In the genomic region with DNA sequence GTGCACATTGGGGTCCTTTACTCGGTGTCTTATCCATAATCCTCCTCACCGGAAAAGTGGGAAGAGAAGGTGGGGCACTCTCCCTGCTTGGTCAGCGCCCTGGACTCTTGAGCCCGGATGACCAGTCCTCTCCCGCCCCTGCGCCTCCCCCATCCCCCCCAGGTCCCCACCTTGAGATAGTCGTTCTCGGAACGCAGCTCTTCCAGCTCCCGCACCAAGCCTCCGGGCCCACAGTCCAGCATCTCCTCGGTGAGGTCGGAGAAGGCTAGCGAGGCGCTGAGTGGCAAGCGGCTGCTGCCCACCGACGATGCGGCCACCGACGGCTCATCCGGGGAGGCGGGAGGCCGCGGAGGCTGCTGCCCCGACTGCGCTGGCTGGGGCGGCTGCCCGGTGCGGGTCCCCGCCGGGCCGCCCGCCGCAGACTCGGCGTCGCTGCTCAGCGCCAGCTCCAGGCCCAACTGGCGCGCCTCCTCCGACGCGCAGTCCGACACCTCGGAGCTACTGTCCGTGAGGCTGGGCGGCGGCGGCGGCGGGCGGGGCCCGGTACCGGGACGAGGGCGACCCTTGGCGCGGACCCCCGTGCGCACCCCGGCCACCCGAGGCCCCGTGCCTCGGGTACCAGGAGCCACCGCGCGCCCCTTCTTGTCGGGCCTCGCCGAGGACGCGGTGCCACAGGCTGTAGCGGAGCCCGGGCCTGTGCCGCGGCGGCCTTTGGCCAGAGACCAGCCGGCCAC, we compare ENCODE assay signal across 9 mouse cellular contexts. TPM values are rescaled to one million over a fixed set of nuclear protein-coding genes. Genes with fewer than 3 reads are reported as not detected.
DNase-seq lines count a peak whose midpoint lies in the region; ATAC-seq lines count a peak whose summit lies in the region.
"Had no signal": no experiment of that assay in that cellular context is flagged by ENCODE, and none has a peak within 500 bp of the region (broad histone marks: within the 10 kb centered on the region; RNA-seq: fewer than 3 reads in every experiment).

No protein-coding gene starts in this region.

- no peak for DNase-seq in kidney, adult 8-10 months
- peak; percentile 57 for DNase-seq in adrenal gland, postnatal 14 days

- H3K4me1 ChIP-seq in kidney, embryonic 15.5 days, result peaks cover 66% of the 10 kb centered on the region
- peaks cover 50% of the 10 kb centered on the region for H3K4me1 ChIP-seq in embryonic facial prominence, embryonic 15.5 days
- H3K4me1 ChIP-seq in intestine, embryonic 15.5 days (replicated peaks), result peaks cover 45% of the 10 kb centered on the region
- peaks cover 58% of the 10 kb centered on the region for H3K4me1 ChIP-seq in midbrain, embryonic 12.5 days

- peak overlapping the region; percentile 93 for H3K4me2 ChIP-seq in kidney, embryonic 15.5 days
- peak overlapping the region; percentile 78 for H3K4me2 ChIP-seq in embryonic facial prominence, embryonic 15.5 days (replicated peaks)
- H3K4me2 ChIP-seq in intestine, embryonic 15.5 days (replicated peaks), result peak overlapping the region; percentile 85
- peak overlapping the region; percentile 99 for H3K4me2 ChIP-seq in midbrain, embryonic 12.5 days (replicated peaks)

- peak overlapping the region; percentile 85 for H3K4me3 ChIP-seq in kidney, embryonic 15.5 days (replicated peaks)
- peak overlapping the region; percentile 88 for H3K4me3 ChIP-seq in embryonic facial prominence, embryonic 15.5 days (replicated peaks)
- H3K4me3 ChIP-seq in intestine, embryonic 15.5 days (replicated peaks), result peak overlapping the region; percentile 88
- H3K4me3 ChIP-seq in midbrain, embryonic 12.5 days, result peak overlapping the region; percentile 73

- ATAC-seq in kidney, embryonic 15.5 days (replicated peaks; ENCODE audit: low FRiP score), result peak; percentile 22; the same call in 1 of the 2 replicates
- ATAC-seq in embryonic facial prominence, embryonic 15.5 days (ENCODE audit: insufficient number of reproducible peaks, low FRiP score, low TSS enrichment, low read depth), result peak; percentile 1; the same call in 1 of the 2 replicates
- ATAC-seq in intestine, embryonic 15.5 days, result no peak
- ATAC-seq in midbrain, embryonic 12.5 days (ENCODE audit: low FRiP score, low read depth), result peak; percentile 16; the same call in 1 of the 2 replicates
- no peak for ATAC-seq in activated CD4-positive, CD25-positive, alpha-beta regulatory T cell, adult 4 months
- no peak for ATAC-seq in frontal cortex, adult (ENCODE audit: low TSS enrichment)

- H3K36me3 ChIP-seq in kidney, embryonic 15.5 days, result peaks cover 10% of the 10 kb centered on the region
- no peaks in the 10 kb centered on the region for H3K36me3 ChIP-seq in embryonic facial prominence, embryonic 15.5 days
- H3K36me3 ChIP-seq in intestine, embryonic 15.5 days, result no peaks in the 10 kb centered on the region
- H3K36me3 ChIP-seq in midbrain, embryonic 12.5 days, result peaks cover 5% of the 10 kb centered on the region

- H3K27me3 ChIP-seq in kidney, embryonic 15.5 days, result no peaks in the 10 kb centered on the region
- no peaks in the 10 kb centered on the region for H3K27me3 ChIP-seq in embryonic facial prominence, embryonic 15.5 days
- no peaks in the 10 kb centered on the region for H3K27me3 ChIP-seq in intestine, embryonic 15.5 days (replicated peaks)
- no peaks in the 10 kb centered on the region for H3K27me3 ChIP-seq in midbrain, embryonic 12.5 days

- peak overlapping the region; percentile 97 for H3K9ac ChIP-seq in kidney, embryonic 15.5 days
- H3K9ac ChIP-seq in embryonic facial prominence, embryonic 15.5 days, result peak overlapping the region; percentile 95
- H3K9ac ChIP-seq in intestine, embryonic 15.5 days, result peak overlapping the region; percentile 89
- H3K9ac ChIP-seq in midbrain, embryonic 12.5 days (replicated peaks), result peak overlapping the region; percentile 99

- peak overlapping the region; percentile 99 for H3K27ac ChIP-seq in kidney, embryonic 15.5 days
- H3K27ac ChIP-seq in embryonic facial prominence, embryonic 15.5 days (replicated peaks), result peak overlapping the region; percentile 96
- H3K27ac ChIP-seq in intestine, embryonic 15.5 days, result peak overlapping the region; percentile 95
- peak overlapping the region; percentile 97 for H3K27ac ChIP-seq in midbrain, embryonic 12.5 days (replicated peaks)

- under 1% methylated on average over 73 of the region's 79 CpGs for WGBS in kidney, embryonic 15.5 days
- WGBS in embryonic facial prominence, embryonic 15.5 days, result under 1% methylated on average over 71 of the region's 79 CpGs
- under 1% methylated on average over 68 of the region's 79 CpGs for WGBS in intestine, embryonic 15.5 days
- under 1% methylated on average over 75 of the region's 79 CpGs for WGBS in midbrain, embryonic 12.5 days

- no peaks in the 10 kb centered on the region for H3K9me3 ChIP-seq in kidney, embryonic 15.5 days (replicated peaks)
- no peaks in the 10 kb centered on the region for H3K9me3 ChIP-seq in embryonic facial prominence, embryonic 15.5 days (replicated peaks)
- H3K9me3 ChIP-seq in intestine, embryonic 15.5 days, result no peaks in the 10 kb centered on the region
- H3K9me3 ChIP-seq in midbrain, embryonic 12.5 days, result no peaks in the 10 kb centered on the region

RNA-seq across cellular contexts. Expression of a gene that starts 0.8 kb away (rescaled TPM):
- 3.5 and 4.2 TPM in 2 replicates for polyA plus RNA-seq in kidney, embryonic 15.5 days (2015; fragmentation: Nextera tagmentation; extraction: Ambion mirVana)
- total RNA-seq in adrenal gland, postnatal 14 days (2021), result 31.9 and 33.5 TPM in 2 replicates
- polyA plus RNA-seq in embryonic facial prominence, embryonic 15.5 days (2015; fragmentation: Nextera tagmentation; extraction: Ambion mirVana), result 3.5 and 4.4 TPM in 2 replicates
- polyA plus RNA-seq in intestine, embryonic 15.5 days (2015; fragmentation: Nextera tagmentation; extraction: Ambion mirVana), result 2.0 and 2.3 TPM in 2 replicates
- polyA plus RNA-seq in midbrain, embryonic 12.5 days (2016; fragmentation: Nextera tagmentation; extraction: Ambion mirVana), result 6.9 and 7.3 TPM in 2 replicates
- under 1 TPM in 1 of 2 experiments, not detected in 1; 0.05 TPM for polyA plus RNA-seq in activated CD4-positive, CD25-positive, alpha-beta regulatory T cell, adult 4 months (2017; shearing (Covaris generic))

RNA-seq across cellular contexts. Expression of a gene that starts 8.6 kb away (rescaled TPM):
- polyA plus RNA-seq in kidney, embryonic 15.5 days (2015; fragmentation: Nextera tagmentation; extraction: Ambion mirVana), result 0.27 TPM in 1 of 2 replicates, not detected in the other
- total RNA-seq in adrenal gland, postnatal 14 days (2021), result not detected in 2 replicates
- polyA plus RNA-seq in embryonic facial prominence, embryonic 15.5 days (2015; fragmentation: Nextera tagmentation; extraction: Ambion mirVana), result not detected in 2 replicates
- not detected in 2 replicates for polyA plus RNA-seq in intestine, embryonic 15.5 days (2015; fragmentation: Nextera tagmentation; extraction: Ambion mirVana)
- polyA plus RNA-seq in midbrain, embryonic 12.5 days (2016; fragmentation: Nextera tagmentation; extraction: Ambion mirVana), result not detected in 2 replicates
- polyA plus RNA-seq in activated CD4-positive, CD25-positive, alpha-beta regulatory T cell, adult 4 months (2017; shearing (Covaris generic)), result not detected
- total RNA-seq: left cerebral cortex, postnatal 25 days had no signal

RNA-seq across cellular contexts. Expression of a gene that starts 56.8 kb away (rescaled TPM):
- polyA plus RNA-seq in kidney, embryonic 15.5 days (2015; fragmentation: Nextera tagmentation; extraction: Ambion mirVana), result 25.3 and 27.2 TPM in 2 replicates
- total RNA-seq in adrenal gland, postnatal 14 days (2021), result 26.4 and 49.8 TPM in 2 replicates
- 22.7 and 24.0 TPM in 2 replicates for polyA plus RNA-seq in embryonic facial prominence, embryonic 15.5 days (2015; fragmentation: Nextera tagmentation; extraction: Ambion mirVana)
- 23.5 and 23.7 TPM in 2 replicates for polyA plus RNA-seq in intestine, embryonic 15.5 days (2015; fragmentation: Nextera tagmentation; extraction: Ambion mirVana)
- polyA plus RNA-seq in midbrain, embryonic 12.5 days (2016; fragmentation: Nextera tagmentation; extraction: Ambion mirVana), result 17.1 and 20.6 TPM in 2 replicates
- 100 to 1,000 TPM; 574 to 641 TPM for polyA plus RNA-seq in activated CD4-positive, CD25-positive, alpha-beta regulatory T cell, adult 4 months (2017; shearing (Covaris generic))

Comparison
In these comparisons a context has a peak if more than half of its experiments do, and no peak if none do; other contexts are left out.
1. ATAC-seq: peak in kidney, embryonic 15.5 days (single experiment), embryonic facial prominence, embryonic 15.5 days (single experiment) and midbrain, embryonic 12.5 days (single experiment); none in intestine, embryonic 15.5 days (single experiment), activated CD4-positive, CD25-positive, alpha-beta regulatory T cell, adult 4 months (single experiment) and frontal cortex, adult (single experiment).
2. RNA of a gene that starts 56.8 kb away (polyA plus RNA-seq): 574 to 641 TPM in activated CD4-positive, CD25-positive, alpha-beta regulatory T cell, adult 4 months; 25.3 to 27.2 TPM in kidney, embryonic 15.5 days, 23.5 to 23.7 TPM in intestine, embryonic 15.5 days, 22.7 to 24.0 TPM in embryonic facial prominence, embryonic 15.5 days and 17.1 to 20.6 TPM in midbrain, embryonic 12.5 days; every median in the first group is over 10 times any median in the second.
3. Peak in every context shown above with its lines, with median percentiles within 50 percentile points of each other: H3K27ac ChIP-seq, H3K4me2 ChIP-seq, H3K4me3 ChIP-seq and H3K9ac ChIP-seq.